Mouse (Mus musculus) embryonic facial prominence, embryonic 11.5 days (tissue): ENCODE data around the gene Thrsp. TPM values are rescaled to one million over a fixed set of nuclear protein-coding genes. Genes with fewer than 3 reads are reported as not detected.

Experiments used
- ATAC-seq: fragments of 200-750 bp; cut with Nextera tagmentation; replicated peaks from 2 replicates; pipeline ENCODE4 v1.8.0; 2017; ENCODE audit warnings: low read depth; ENCODE audit not compliant: insufficient number of reproducible peaks, low FRiP score, low TSS enrichment
- DNase-seq: peaks from one replicate; pipeline ENCODE4 v3.0.0-alpha.2; 2015; ENCODE audit warnings: low spot score
- H3K27ac ChIP-seq: fragments of 300-500 bp; sonication (generic); replicated peaks from 2 replicates; pipeline ENCODE4 v1.5.1; 2014; ENCODE audit warnings: mild to moderate bottlenecking, low read depth, low read length, control low read depth
- H3K27me3 ChIP-seq: fragments of 300-500 bp; sonication (generic); 2 replicates; pipeline ENCODE4 v1.6.1; 2014; ENCODE audit warnings: mild to moderate bottlenecking, low read length, moderate library complexity, mixed read lengths; ENCODE audit not compliant: control insufficient read depth, insufficient read depth
- H3K36me3 ChIP-seq: fragments of 300-500 bp; sonication (generic); replicated peaks from 2 replicates; pipeline ENCODE4 v1.6.1; 2014; ENCODE audit warnings: low read depth, mild to moderate bottlenecking, low read length, moderate library complexity, mixed read lengths; ENCODE audit not compliant: control insufficient read depth, insufficient read depth
- H3K4me1 ChIP-seq: fragments of 300-500 bp; sonication (generic); 2 replicates; pipeline ENCODE4 v1.6.1; 2014; ENCODE audit warnings: low read length, mixed read lengths; ENCODE audit not compliant: control insufficient read depth, insufficient read depth
- H3K4me2 ChIP-seq: fragments of 300-500 bp; sonication (generic); 2 replicates; pipeline ENCODE4 v1.6.1; 2014; ENCODE audit warnings: low read depth, mild to moderate bottlenecking, control low read depth, low read length, moderate library complexity
- H3K4me3 ChIP-seq: fragments of 300-500 bp; sonication (generic); 2 replicates; pipeline ENCODE4 v1.5.1; 2014; ENCODE audit warnings: low read depth, low read length, control low read depth
- H3K9ac ChIP-seq: fragments of 300-500 bp; sonication (generic); replicated peaks from 2 replicates; pipeline ENCODE4 v1.6.1; 2014; ENCODE audit warnings: mild to moderate bottlenecking, control low read depth, low read length
- H3K9me3 ChIP-seq: fragments of 300-500 bp; sonication (generic); replicated peaks from 2 replicates; pipeline ENCODE4 v1.6.1; 2016; ENCODE audit warnings: mild to moderate bottlenecking, low read length, inconsistent platforms, mixed read lengths; ENCODE audit not compliant: control insufficient read depth
- WGBS: fragments of 180-500 bp; shearing (Covaris S2); extraction: QIAGEN DNeasy Blood & Tissue Kit; methylation state at CpG from one replicate; pipeline ENCODE4 v1.1.7; 2014; 5-methylcytosine and 5-hydroxymethylcytosine counted together
- polyA plus RNA-seq: library from polyadenylated mRNA; unstranded; fragments of >200 nt; fragmentation: Nextera tagmentation; extraction: Ambion mirVana; gene quantifications from 2 replicates; pipeline ENCODE4 v1.2.1, GENCODE M21; 2014

Thrsp gene
- polyA plus RNA-seq, 1 experiment from 2014 or later = not detected

GRCm38 (mm10) chr7:97392079-97392445, 25.5 kb downstream of the Thrsp start:
- DNase-seq = no peak
- Histone ChIP-seq H3K9ac (no peak overlapping the region), H3K27me3 (no peaks in the 10 kb centered on the region), H3K9me3 (no peaks in the 10 kb centered on the region), H3K27ac (no peak overlapping the region), H3K36me3 (no peaks in the 10 kb centered on the region; the same call in none of the 2 replicates), H3K4me2 (no peak overlapping the region), H3K4me1 (no peaks in the 10 kb centered on the region), H3K4me3 (no peak overlapping the region)
- no peak for ATAC-seq
- 93% methylated on average over 6 of the region's 6 CpGs for WGBS

- Histone ChIP-seq H3K36me3 (no peaks in the 10 kb centered on the region; the same call in none of the 2 replicates), H3K4me2 (no peak overlapping the region), H3K27ac (no peak overlapping the region), H3K4me3 (no peak overlapping the region), H3K27me3 (no peaks in the 10 kb centered on the region), H3K9ac (no peak overlapping the region), H3K4me1 (no peaks in the 10 kb centered on the region), H3K9me3 (no peaks in the 10 kb centered on the region)
- 89% methylated on average over 13 of the region's 13 CpGs for WGBS
- DNase-seq (no peak), ATAC-seq (no peak)
Measured at GRCm38 (mm10) chr7:97391293-97392078, 26.0 kb downstream of the Thrsp start.

GRCm38 (mm10) chr7:97388541-97388940, 29.0 kb downstream of the Thrsp start:
- 94% methylated on average over 4 of the region's 4 CpGs for WGBS
- no peak overlapping the region for H3K27ac ChIP-seq
- DNase-seq (no peak), ATAC-seq (no peak)
- H3K36me3 ChIP-seq = peaks cover 2% of the 10 kb centered on the region
- no peak overlapping the region for H3K9ac ChIP-seq
- no peaks in the 10 kb centered on the region for H3K4me1 ChIP-seq
- no peak overlapping the region for H3K4me3 ChIP-seq
- no peaks in the 10 kb centered on the region for H3K27me3 ChIP-seq
- no peak overlapping the region for H3K4me2 ChIP-seq
- no peaks in the 10 kb centered on the region for H3K9me3 ChIP-seq

DNA sequence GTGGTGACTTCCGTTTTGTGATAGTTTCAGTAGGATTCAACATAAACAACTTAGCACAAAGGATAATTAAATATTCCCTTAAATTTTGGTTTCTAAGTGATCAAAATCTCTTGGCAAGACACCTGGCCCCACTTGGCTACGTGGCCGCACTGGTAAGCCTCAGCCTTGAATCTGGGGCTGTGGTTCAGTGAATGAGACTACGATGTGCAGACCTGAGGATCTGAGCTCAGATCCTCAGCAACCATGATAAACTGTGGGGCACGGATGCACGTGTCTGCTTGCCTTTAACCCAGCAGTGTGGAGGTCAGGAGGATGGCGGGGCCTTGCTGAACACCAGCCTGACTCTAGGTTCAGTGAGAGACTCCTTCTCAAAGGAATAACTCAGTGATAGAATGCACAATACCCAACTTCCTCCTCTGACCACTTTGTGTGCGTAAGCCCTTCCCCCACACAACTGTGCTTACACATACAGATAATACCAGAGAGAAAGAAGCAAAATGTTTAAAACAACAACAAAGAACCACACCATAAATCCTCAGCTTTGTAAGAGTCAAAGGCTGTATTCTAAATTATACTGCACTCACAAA, 29.9 kb downstream of the Thrsp start:
- Histone ChIP-seq H3K36me3 (peaks cover 2% of the 10 kb centered on the region), H3K9me3 (no peaks in the 10 kb centered on the region), H3K27ac (no peak overlapping the region), H3K4me1 (no peaks in the 10 kb centered on the region), H3K4me2 (no peak overlapping the region), H3K4me3 (no peak overlapping the region), H3K27me3 (no peaks in the 10 kb centered on the region), H3K9ac (no peak overlapping the region)
- DNase-seq = no peak
- WGBS = 91% methylated on average over 8 of the region's 8 CpGs
- ATAC-seq = no peak

DNA sequence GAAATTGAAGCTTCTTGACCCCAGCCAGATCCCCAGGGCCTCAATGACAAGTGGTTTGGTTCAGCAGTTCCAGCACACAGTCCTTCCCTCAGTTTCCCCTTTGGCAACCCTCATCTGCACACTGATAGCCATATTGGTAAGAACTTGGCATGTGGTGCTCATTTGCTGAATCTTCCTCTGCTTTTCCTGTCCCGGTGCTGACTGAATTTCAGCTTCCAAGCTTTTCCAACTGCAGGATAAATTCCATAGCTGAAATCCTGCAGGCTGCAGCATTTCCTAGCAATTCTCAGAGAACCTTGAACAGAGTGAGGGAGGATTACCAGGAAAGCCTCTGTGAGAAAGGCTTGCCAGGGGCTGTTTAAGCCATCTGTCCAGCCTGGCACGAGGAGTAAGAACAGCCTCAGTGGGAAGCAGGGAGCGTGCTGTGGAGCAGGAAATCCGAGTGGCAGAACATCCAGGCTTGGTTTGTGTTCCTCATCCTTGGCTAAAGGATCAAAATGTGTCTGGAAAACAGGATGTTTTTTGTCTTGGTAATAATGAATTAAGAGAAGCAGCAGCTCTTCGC, 30.6 kb downstream of the Thrsp start:
- WGBS = 92% methylated on average over 5 of the region's 5 CpGs
- no peak for ATAC-seq
- H3K27me3 ChIP-seq = no peaks in the 10 kb centered on the region
- DNase-seq = no peak
- H3K4me3 ChIP-seq = no peak overlapping the region
- no peaks in the 10 kb centered on the region for H3K9me3 ChIP-seq
- H3K4me1 ChIP-seq = no peaks in the 10 kb centered on the region
- no peak overlapping the region for H3K4me2 ChIP-seq
- no peak overlapping the region for H3K27ac ChIP-seq
- no peak overlapping the region for H3K9ac ChIP-seq
- H3K36me3 ChIP-seq = peaks cover 5% of the 10 kb centered on the region

GRCm38 (mm10) chr7:97386106-97386805, 31.3 kb downstream of the Thrsp start:
- WGBS = 96% methylated on average over 7 of the region's 7 CpGs
- H3K27ac ChIP-seq = no peak overlapping the region
- peaks cover 5% of the 10 kb centered on the region for H3K36me3 ChIP-seq
- H3K4me1 ChIP-seq = no peaks in the 10 kb centered on the region
- H3K4me2 ChIP-seq = no peak overlapping the region
- H3K9ac ChIP-seq = no peak overlapping the region
- H3K4me3 ChIP-seq = no peak overlapping the region
- DNase-seq = no peak
- ATAC-seq = no peak
- no peaks in the 10 kb centered on the region for H3K9me3 ChIP-seq
- H3K27me3 ChIP-seq = no peaks in the 10 kb centered on the region

- no peak overlapping the region for H3K4me3 ChIP-seq
- no peaks in the 10 kb centered on the region for H3K4me1 ChIP-seq
- H3K4me2 ChIP-seq = no peak overlapping the region
- H3K27ac ChIP-seq = no peak overlapping the region
- ATAC-seq (no peak), DNase-seq (no peak)
- H3K36me3 ChIP-seq = peaks cover 14% of the 10 kb centered on the region
- no peak overlapping the region for H3K9ac ChIP-seq
- WGBS = 91% methylated on average over 10 of the region's 10 CpGs
- H3K27me3 ChIP-seq = no peaks in the 10 kb centered on the region
- no peaks in the 10 kb centered on the region for H3K9me3 ChIP-seq
Measured at GRCm38 (mm10) chr7:97383496-97384132, 33.9 kb downstream of the Thrsp start.
